ENCODE assay signal across 10 mouse cellular contexts in genomic region chr8:94171321-94171755, GRCm38 (mm10). TPM values are rescaled to one million over a fixed set of nuclear protein-coding genes. Genes with fewer than 3 reads are reported as not detected.
DNase-seq lines count a peak whose midpoint lies in the region; ATAC-seq lines count a peak whose summit lies in the region.
"Had no signal": no experiment of that assay in that cellular context is flagged by ENCODE, and none has a peak within 500 bp of the region (broad histone marks: within the 10 kb centered on the region; RNA-seq: fewer than 3 reads in every experiment).

No protein-coding gene starts in this region.

- peaks cover 41% of the 10 kb centered on the region for H3K4me1 ChIP-seq in embryonic facial prominence, embryonic 10.5 days
- peaks cover 25% of the 10 kb centered on the region for H3K4me1 ChIP-seq in heart, embryonic 13.5 days
- H3K4me1 ChIP-seq in midbrain, embryonic 14.5 days (ENCODE audit: control insufficient read depth, insufficient read depth, low read length), result peaks cover 19% of the 10 kb centered on the region; the same call in 1 of the 2 replicates

- peak overlapping the region; percentile 97 for H3K4me2 ChIP-seq in heart, embryonic 13.5 days
- H3K4me2 ChIP-seq in midbrain, embryonic 14.5 days (ENCODE audit: low read length), result no peak overlapping the region; the same call in 1 of the 2 replicates

- no peaks in the 10 kb centered on the region for H3K36me3 ChIP-seq in embryonic facial prominence, embryonic 10.5 days (replicated peaks)
- no peaks in the 10 kb centered on the region for H3K36me3 ChIP-seq in heart, embryonic 13.5 days
- H3K36me3 ChIP-seq in midbrain, embryonic 14.5 days (ENCODE audit: control insufficient read depth, insufficient read depth, low read length), result no peaks in the 10 kb centered on the region

- peak; percentile 37 to 58 for DNase-seq in lung, adult 18-20 months
- DNase-seq in lung, postnatal 25 days (ENCODE audit: low spot score), result no peak
- no peak for DNase-seq in embryonic facial prominence, embryonic 10.5 days (ENCODE audit: low spot score)
- peak; percentile 58 for DNase-seq in kidney, postnatal 10 days
- DNase-seq in midbrain, embryonic 14.5 days, result peak; percentile 5
- DNase-seq in layer of hippocampus, adult 9-10 months (ENCODE audit: low spot score), result no peak
- DNase-seq in frontal cortex, postnatal 25 days (ENCODE audit: low spot score in 2 of 2), result no peak

- peak overlapping the region; percentile 77 for H3K9ac ChIP-seq in heart, embryonic 13.5 days
- H3K9ac ChIP-seq in midbrain, embryonic 14.5 days (replicated peaks; ENCODE audit: low read length), result no peak overlapping the region

- H3K9me3 ChIP-seq in embryonic facial prominence, embryonic 10.5 days, result no peaks in the 10 kb centered on the region
- H3K9me3 ChIP-seq in heart, embryonic 13.5 days, result no peaks in the 10 kb centered on the region
- H3K9me3 ChIP-seq in midbrain, embryonic 14.5 days (ENCODE audit: control insufficient read depth, low read length), result no peaks in the 10 kb centered on the region

- ATAC-seq in heart, embryonic 13.5 days (ENCODE audit: extremely low read depth, insufficient number of reproducible peaks, low FRiP score, low TSS enrichment), result no peak
- no peak for ATAC-seq in midbrain, embryonic 14.5 days (ENCODE audit: low FRiP score, low TSS enrichment)

- 0 out of 2 replicates have a peak overlapping the region, but pooled peaks have one; percentile 59 for H3K27ac ChIP-seq in embryonic facial prominence, embryonic 10.5 days (replicated peaks)
- no peak overlapping the region for H3K27ac ChIP-seq in heart, embryonic 13.5 days (replicated peaks)
- H3K27ac ChIP-seq in midbrain, embryonic 14.5 days (replicated peaks; ENCODE audit: low read depth, low read length), result no peak overlapping the region

- WGBS in embryonic facial prominence, embryonic 10.5 days, result 43% methylated on average over 10 of the region's 10 CpGs
- WGBS in heart, embryonic 13.5 days, result 38% methylated on average over 10 of the region's 10 CpGs
- WGBS in midbrain, embryonic 14.5 days, result 48% methylated on average over 10 of the region's 10 CpGs

- H3K4me3 ChIP-seq in embryonic facial prominence, embryonic 10.5 days, result peak overlapping the region; percentile 60; the same call in 1 of the 2 replicates
- peak overlapping the region; percentile 59 for H3K4me3 ChIP-seq in heart, embryonic 13.5 days
- no peak overlapping the region for H3K4me3 ChIP-seq in midbrain, embryonic 14.5 days (replicated peaks; ENCODE audit: low read depth, low read length)

- peaks cover 87% of the 10 kb centered on the region for H3K27me3 ChIP-seq in embryonic facial prominence, embryonic 10.5 days (replicated peaks; ENCODE audit: low read depth, poor library complexity, severe bottlenecking)
- H3K27me3 ChIP-seq in heart, embryonic 13.5 days (replicated peaks), result peaks cover 83% of the 10 kb centered on the region
- H3K27me3 ChIP-seq in midbrain, embryonic 14.5 days (ENCODE audit: control insufficient read depth, insufficient read depth, low read length), result peaks cover 60% of the 10 kb centered on the region

RNA-seq across cellular contexts. Expression of gene Mt2, which starts 1.1 kb away (rescaled TPM):
- 55.1 and 61.0 TPM in 2 replicates for polyA plus RNA-seq in embryonic facial prominence, embryonic 10.5 days (2016; fragmentation: Nextera tagmentation; extraction: Ambion mirVana)
- polyA plus RNA-seq in heart, embryonic 13.5 days (2015; fragmentation: Nextera tagmentation; extraction: Ambion mirVana), result 27.9 and 61.6 TPM in 2 replicates
- polyA plus RNA-seq in midbrain, embryonic 14.5 days (2014; fragmentation: Nextera tagmentation; extraction: Ambion mirVana), result 7.9 and 9.3 TPM in 2 replicates

RNA-seq across cellular contexts. Expression of gene Mt1, which starts 7.5 kb away (rescaled TPM):
- 184 and 196 TPM in 2 replicates for polyA plus RNA-seq in embryonic facial prominence, embryonic 10.5 days (2016; fragmentation: Nextera tagmentation; extraction: Ambion mirVana)
- 230 and 374 TPM in 2 replicates for polyA plus RNA-seq in heart, embryonic 13.5 days (2015; fragmentation: Nextera tagmentation; extraction: Ambion mirVana)
- 34.9 and 38.4 TPM in 2 replicates for polyA plus RNA-seq in midbrain, embryonic 14.5 days (2014; fragmentation: Nextera tagmentation; extraction: Ambion mirVana)

RNA-seq across cellular contexts. Expression of gene Mt3, which starts 18.9 kb away (rescaled TPM):
- polyA plus RNA-seq in embryonic facial prominence, embryonic 10.5 days (2016; fragmentation: Nextera tagmentation; extraction: Ambion mirVana), result 4.9 and 10.0 TPM in 2 replicates
- 36.5 and 47.5 TPM in 2 replicates for polyA plus RNA-seq in heart, embryonic 13.5 days (2015; fragmentation: Nextera tagmentation; extraction: Ambion mirVana)
- polyA plus RNA-seq in midbrain, embryonic 14.5 days (2014; fragmentation: Nextera tagmentation; extraction: Ambion mirVana), result 137 and 212 TPM in 2 replicates

RNA-seq across cellular contexts. Expression of gene Mt4, which starts 34.3 kb away (rescaled TPM):
- polyA plus RNA-seq in embryonic facial prominence, embryonic 10.5 days (2016; fragmentation: Nextera tagmentation; extraction: Ambion mirVana), result not detected in 2 replicates
- not detected in 2 replicates for polyA plus RNA-seq in heart, embryonic 13.5 days (2015; fragmentation: Nextera tagmentation; extraction: Ambion mirVana)
- polyA plus RNA-seq in midbrain, embryonic 14.5 days (2014; fragmentation: Nextera tagmentation; extraction: Ambion mirVana), result not detected in 2 replicates
- polyA plus RNA-seq: brain, embryonic 14.5 days; limb, embryonic 11.5 days had no signal

RNA-seq across cellular contexts. Expression of gene Nup93, which starts 43.0 kb away (rescaled TPM):
- 150 and 152 TPM in 2 replicates for polyA plus RNA-seq in embryonic facial prominence, embryonic 10.5 days (2016; fragmentation: Nextera tagmentation; extraction: Ambion mirVana)
- polyA plus RNA-seq in heart, embryonic 13.5 days (2015; fragmentation: Nextera tagmentation; extraction: Ambion mirVana), result 58.0 and 65.9 TPM in 2 replicates
- polyA plus RNA-seq in midbrain, embryonic 14.5 days (2014; fragmentation: Nextera tagmentation; extraction: Ambion mirVana), result 58.5 and 75.4 TPM in 2 replicates

Comparison
In these comparisons a context has a peak if more than half of its experiments do, and no peak if none do; other contexts are left out.
1. DNase-seq: peak in lung, adult 18-20 months (2 of 2), kidney, postnatal 10 days (single experiment) and midbrain, embryonic 14.5 days (single experiment); none in lung, postnatal 25 days (single experiment), embryonic facial prominence, embryonic 10.5 days (single experiment), layer of hippocampus, adult 9-10 months (single experiment) and frontal cortex, postnatal 25 days (0 of 2).